Comparison of ENCODE assay signal across 14 mouse cellular contexts in the genomic region with DNA sequence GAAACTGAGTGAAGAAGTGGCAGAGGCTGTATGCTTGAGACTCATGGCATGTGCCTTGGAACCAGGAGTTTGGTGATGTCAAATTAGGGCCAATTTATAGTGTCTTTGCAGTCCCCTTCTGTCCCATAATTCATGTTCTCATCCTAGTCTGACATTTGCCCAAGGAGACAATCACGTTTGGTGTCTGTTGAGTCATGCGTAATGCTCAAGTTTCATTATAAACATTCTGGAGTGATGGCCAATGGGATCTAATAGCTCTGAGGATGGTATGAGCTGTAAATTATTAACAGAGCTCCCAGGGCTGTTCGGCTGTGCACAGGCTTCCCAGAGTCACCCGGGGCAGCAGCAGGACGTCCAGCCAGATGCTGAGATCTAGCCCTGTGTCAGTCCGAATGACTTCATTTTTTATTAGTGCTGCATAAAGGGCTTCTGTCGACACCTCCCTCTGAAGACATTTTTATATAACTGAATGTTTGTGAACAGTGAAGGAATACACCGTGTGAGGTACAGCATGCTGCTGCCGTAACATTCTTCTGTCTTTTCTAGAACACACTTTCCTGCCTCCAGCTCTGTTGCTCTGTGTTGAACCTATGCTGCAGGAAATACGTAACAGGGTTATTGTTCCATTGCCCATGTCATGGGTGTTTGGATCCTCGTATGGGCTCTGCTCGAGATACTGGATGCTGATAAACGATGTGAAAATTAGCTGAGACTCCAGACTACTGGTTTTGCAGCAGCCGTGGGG.
DNase-seq lines count a peak whose midpoint lies in the region; ATAC-seq and TF ChIP-seq lines count a peak whose summit lies in the region.
"Had no signal": no experiment of that assay in that cellular context is flagged by ENCODE, and none has a peak within 500 bp of the region (broad histone marks: within the 10 kb centered on the region; RNA-seq: fewer than 3 reads in every experiment).

No protein-coding gene starts in this region.

- H3K27me3 ChIP-seq in heart, embryonic 10.5 days (ENCODE audit: insufficient read depth, poor library complexity, severe bottlenecking) = no peaks in the 10 kb centered on the region
- H3K27me3 ChIP-seq in embryonic facial prominence, embryonic 12.5 days = no peaks in the 10 kb centered on the region
- H3K27me3 ChIP-seq in kidney, postnatal 0 days (ENCODE audit: insufficient read depth, low read length) = no peaks in the 10 kb centered on the region
- no peaks in the 10 kb centered on the region for H3K27me3 ChIP-seq in neural tube, embryonic 13.5 days
- H3K27me3 ChIP-seq: liver, embryonic 15.5 days had no signal

- no peaks in the 10 kb centered on the region for H3K36me3 ChIP-seq in heart, embryonic 10.5 days
- no peaks in the 10 kb centered on the region for H3K36me3 ChIP-seq in embryonic facial prominence, embryonic 12.5 days
- H3K36me3 ChIP-seq in kidney, postnatal 0 days (ENCODE audit: insufficient read depth, low read length) = no peaks in the 10 kb centered on the region
- no peaks in the 10 kb centered on the region for H3K36me3 ChIP-seq in neural tube, embryonic 13.5 days
- H3K36me3 ChIP-seq: G1E; liver, embryonic 15.5 days had no signal

- ATAC-seq in embryonic facial prominence, embryonic 12.5 days (ENCODE audit: insufficient number of reproducible peaks, insufficient read depth, low FRiP score, low TSS enrichment) = 0 out of 2 replicates have a peak, but pooled peaks have one; percentile 60
- ATAC-seq in kidney, postnatal 0 days (replicated peaks; ENCODE audit: low FRiP score, low read depth) = peak; percentile 96
- ATAC-seq in neural tube, embryonic 13.5 days (ENCODE audit: low read depth) = peak; percentile 75; the same call in 1 of the 2 replicates
- ATAC-seq: forebrain, embryonic 14.5 days had no signal

- H3K9me3 ChIP-seq in heart, embryonic 10.5 days = no peaks in the 10 kb centered on the region
- no peaks in the 10 kb centered on the region for H3K9me3 ChIP-seq in embryonic facial prominence, embryonic 12.5 days
- no peaks in the 10 kb centered on the region for H3K9me3 ChIP-seq in kidney, postnatal 0 days (replicated peaks; ENCODE audit: low read length)
- no peaks in the 10 kb centered on the region for H3K9me3 ChIP-seq in neural tube, embryonic 13.5 days
- H3K9me3 ChIP-seq: G1E; liver, embryonic 15.5 days had no signal

- no peak overlapping the region for H3K27ac ChIP-seq in heart, embryonic 10.5 days
- H3K27ac ChIP-seq in embryonic facial prominence, embryonic 12.5 days = no peak overlapping the region
- H3K27ac ChIP-seq in kidney, postnatal 0 days = no peak overlapping the region
- H3K27ac ChIP-seq in neural tube, embryonic 13.5 days (replicated peaks) = peak overlapping the region; percentile 56
- H3K27ac ChIP-seq: liver, embryonic 15.5 days had no signal

- no peak overlapping the region for H3K9ac ChIP-seq in embryonic facial prominence, embryonic 12.5 days
- H3K9ac ChIP-seq in kidney, postnatal 0 days (ENCODE audit: low read depth, low read length) = no peak overlapping the region
- H3K9ac ChIP-seq in neural tube, embryonic 13.5 days = no peak overlapping the region
- H3K9ac ChIP-seq: liver, embryonic 15.5 days had no signal

- WGBS in heart, embryonic 10.5 days = 78% methylated on average over 14 of the region's 14 CpGs
- 41% methylated on average over 14 of the region's 14 CpGs for WGBS in embryonic facial prominence, embryonic 12.5 days
- WGBS in kidney, postnatal 0 days = 13% methylated on average over 14 of the region's 14 CpGs
- 39% methylated on average over 14 of the region's 14 CpGs for WGBS in neural tube, embryonic 13.5 days

- no peak overlapping the region for H3K4me2 ChIP-seq in embryonic facial prominence, embryonic 12.5 days (replicated peaks)
- H3K4me2 ChIP-seq in kidney, postnatal 0 days (ENCODE audit: low read length) = peak overlapping the region; percentile 5; the same call in 1 of the 2 replicates
- H3K4me2 ChIP-seq in neural tube, embryonic 13.5 days = no peak overlapping the region
- H3K4me2 ChIP-seq: liver, embryonic 15.5 days had no signal

- no peak for TF ChIP-seq CTCF in kidney, postnatal 0 days (IDR thresholded peaks at IDR 0.05; ENCODE audit: low read depth)

- DNase-seq in heart, adult 11 months = peak; percentile 82
- no peak for DNase-seq in heart, embryonic 10.5 days (ENCODE audit: low spot score)
- DNase-seq in kidney, postnatal 0 days (ENCODE audit: low spot score) = peak; percentile 82
- no peak for DNase-seq in layer of hippocampus, adult 8-10 months (ENCODE audit: low spot score in 2 of 2)
- no peak for DNase-seq in cerebellum, adult 9-10 months
- no peak for DNase-seq in heart, adult 18-20 months
- DNase-seq: adrenal gland, postnatal 14 days; cerebellum, adult 9-11 months had no signal

- H3K4me1 ChIP-seq in heart, embryonic 10.5 days = no peaks in the 10 kb centered on the region
- no peaks in the 10 kb centered on the region for H3K4me1 ChIP-seq in embryonic facial prominence, embryonic 12.5 days
- no peaks in the 10 kb centered on the region for H3K4me1 ChIP-seq in kidney, postnatal 0 days (replicated peaks; ENCODE audit: insufficient read depth, low read length)
- peaks cover 14% of the 10 kb centered on the region for H3K4me1 ChIP-seq in neural tube, embryonic 13.5 days (replicated peaks)
- H3K4me1 ChIP-seq: liver, embryonic 15.5 days had no signal

- no peak overlapping the region for H3K4me3 ChIP-seq in heart, embryonic 10.5 days
- H3K4me3 ChIP-seq in embryonic facial prominence, embryonic 12.5 days = no peak overlapping the region
- no peak overlapping the region for H3K4me3 ChIP-seq in kidney, postnatal 0 days (replicated peaks; ENCODE audit: low read depth, low read length)
- no peak overlapping the region for H3K4me3 ChIP-seq in neural tube, embryonic 13.5 days
- H3K4me3 ChIP-seq: liver, embryonic 15.5 days; myocyte had no signal

Comparison
In these comparisons a context has a peak if more than half of its experiments do, and no peak if none do; other contexts are left out.
1. DNase-seq: peak in heart, adult 11 months (single experiment) and kidney, postnatal 0 days (single experiment); none in heart, embryonic 10.5 days (single experiment), layer of hippocampus, adult 8-10 months (0 of 2), cerebellum, adult 9-10 months (single experiment) and heart, adult 18-20 months (0 of 2).
2. Peak in every context shown above with its lines, with median percentiles within 50 percentile points of each other: ATAC-seq.